Mouse (Mus musculus) intestine, embryonic 16.5 days (tissue): ENCODE results near the gene Zbtb24. TPM values are rescaled to one million over a fixed set of nuclear protein-coding genes. Genes with fewer than 3 reads are reported as not detected.
A peak's percentile ranks its signal among the peaks of the same experiment; 100 is the strongest.
"Not testable (repeated sequence)": the region's sequence is repeated elsewhere in the genome, so short reads cannot be mapped to it uniquely, and the experiment has no call there.

Experiments used
- ATAC-seq: fragments of 200-750 bp; cut with Nextera tagmentation; 2 replicates; pipeline ENCODE4 v1.8.0; 2017; ENCODE audit warnings: moderate TSS enrichment, moderate library complexity
- H3K27ac ChIP-seq: fragments of 300-500 bp; sonication (generic); 2 replicates; pipeline ENCODE4 v1.5.1; 2014; ENCODE audit warnings: mild to moderate bottlenecking, low read length
- H3K27me3 ChIP-seq: fragments of 300-500 bp; sonication (generic); replicated peaks from 2 replicates; pipeline ENCODE4 v1.6.1; 2014; ENCODE audit warnings: low read length, control low read depth, mixed read lengths; ENCODE audit not compliant: control insufficient read depth, insufficient read depth
- H3K36me3 ChIP-seq: fragments of 300-500 bp; sonication (generic); 2 replicates; pipeline ENCODE4 v1.6.1; 2014; ENCODE audit warnings: low read length, control low read depth; ENCODE audit not compliant: control insufficient read depth, insufficient read depth
- H3K4me1 ChIP-seq: fragments of 300-500 bp; sonication (generic); 2 replicates; pipeline ENCODE4 v1.6.1; 2014; ENCODE audit warnings: low read length, control low read depth, mixed read lengths; ENCODE audit not compliant: control insufficient read depth, insufficient read depth
- H3K4me2 ChIP-seq: fragments of 300-500 bp; sonication (generic); 2 replicates; pipeline ENCODE4 v1.6.1; 2014; ENCODE audit warnings: low read depth, low read length, control low read depth
- H3K4me3 ChIP-seq: fragments of 300-500 bp; sonication (generic); 2 replicates; pipeline ENCODE4 v1.5.1; 2014; ENCODE audit warnings: mild to moderate bottlenecking, low read length
- H3K9ac ChIP-seq: fragments of 300-500 bp; sonication (generic); 2 replicates; pipeline ENCODE4 v1.6.1; 2014; ENCODE audit warnings: low read depth, low read length
- H3K9me3 ChIP-seq: fragments of 300-500 bp; sonication (generic); 2 replicates; pipeline ENCODE4 v1.6.1; 2016; ENCODE audit warnings: low read length, control low read depth; ENCODE audit not compliant: control insufficient read depth
- WGBS: fragments of 180-500 bp; shearing (Covaris S2); extraction: QIAGEN DNeasy Blood & Tissue Kit; methylation state at CpG from one replicate; pipeline ENCODE4 v1.1.7; 2014; 5-methylcytosine and 5-hydroxymethylcytosine counted together
- polyA plus RNA-seq: library from polyadenylated mRNA; unstranded; fragments of >200 nt; fragmentation: Nextera tagmentation; extraction: Ambion mirVana; gene quantifications from 2 replicates; pipeline ENCODE4 v1.2.1, GENCODE M21; 2015

Zbtb24 gene
- polyA plus RNA-seq, 1 experiment from 2014 or later, result 15.4 TPM

- peaks cover 18% of the 10 kb centered on the region; the same call in 1 of the 2 replicates for H3K4me1 ChIP-seq
- H3K36me3 ChIP-seq, result peaks cover 14% of the 10 kb centered on the region
- no peak for ATAC-seq
- H3K27ac ChIP-seq, result no peak overlapping the region
- no peak overlapping the region for H3K9ac ChIP-seq
- H3K4me2 ChIP-seq, result no peak overlapping the region
- H3K9me3 ChIP-seq, result no peaks in the 10 kb centered on the region
- WGBS, result 77% methylated on average over 14 of the region's 14 CpGs
- no peaks in the 10 kb centered on the region for H3K27me3 ChIP-seq
- H3K4me3 ChIP-seq, result no peak overlapping the region
Measured at GRCm38 (mm10) chr10:41486506-41487170, 36.5 kb downstream of the Zbtb24 start.

- peak; percentile 9; the same call in 1 of the 2 replicates for ATAC-seq
- 27% methylated on average over 7 of the region's 7 CpGs for WGBS
- Histone ChIP-seq H3K4me3 (peak overlapping the region; percentile 74), H3K4me1 (peaks cover 18% of the 10 kb centered on the region; the same call in 1 of the 2 replicates), H3K27me3 (no peaks in the 10 kb centered on the region), H3K4me2 (peak overlapping the region; percentile 96), H3K9ac (peak overlapping the region; percentile 84), H3K36me3 (peaks cover 11% of the 10 kb centered on the region), H3K9me3 (no peaks in the 10 kb centered on the region), H3K27ac (no peak overlapping the region)
Measured at GRCm38 (mm10) chr10:41488877-41489276, 38.7 kb downstream of the Zbtb24 start.

DNA sequence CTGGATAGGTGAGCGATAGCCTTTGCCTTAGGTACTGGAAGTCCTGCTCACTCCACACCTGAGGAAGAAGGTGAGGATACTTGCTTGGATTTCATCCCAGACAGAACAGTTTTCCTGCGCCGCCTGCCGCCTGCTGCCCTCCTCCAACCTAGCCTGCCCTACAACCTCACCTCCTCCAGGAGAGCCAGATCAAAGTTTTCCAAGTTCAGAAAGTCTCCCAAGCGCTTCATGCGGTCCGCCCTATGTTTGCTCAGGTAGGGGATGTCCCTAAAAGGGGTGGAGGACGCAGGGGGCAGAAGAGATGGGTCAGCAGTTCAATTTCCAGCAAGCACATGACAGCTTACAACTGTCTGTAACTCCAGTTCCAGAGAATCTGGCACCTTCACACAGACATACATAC, 39.1 kb downstream of the Zbtb24 start:
- peak; percentile 45 for ATAC-seq
- Histone ChIP-seq H3K36me3 (peaks cover 11% of the 10 kb centered on the region), H3K9me3 (no peaks in the 10 kb centered on the region), H3K4me3 (peak overlapping the region; percentile 74), H3K4me2 (peak overlapping the region; percentile 96), H3K9ac (peak overlapping the region; percentile 84), H3K27me3 (no peaks in the 10 kb centered on the region), H3K4me1 (peaks cover 18% of the 10 kb centered on the region; the same call in 1 of the 2 replicates), H3K27ac (peak overlapping the region; percentile 78)
- WGBS, result 19% methylated on average over 8 of the region's 8 CpGs

- peaks cover 18% of the 10 kb centered on the region; the same call in 1 of the 2 replicates for H3K4me1 ChIP-seq
- peak within 1 kb of the TSS; percentile 84 for H3K9ac ChIP-seq
- no peaks in the 10 kb centered on the region for H3K27me3 ChIP-seq
- 1% methylated on average over 50 of the region's 50 CpGs for WGBS
- peak; percentile 93 for ATAC-seq
- H3K27ac ChIP-seq, result peak within 1 kb of the TSS; percentile 78
- peaks cover 11% of the 10 kb centered on the region for H3K36me3 ChIP-seq
- peak within 1 kb of the TSS; percentile 96 for H3K4me2 ChIP-seq
- H3K4me3 ChIP-seq, result peak within 1 kb of the TSS; percentile 74
- no peaks in the 10 kb centered on the region for H3K9me3 ChIP-seq
Measured at GRCm38 (mm10) chr10:41489708-41490517, 39.7 kb downstream of the Zbtb24 start, which contains the start of the genes Smpd2 and Ppil6. Gene Smpd2 (minus strand): TSS chr10:41490369. Gene Ppil6 (plus strand): TSS chr10:41490439.

DNA sequence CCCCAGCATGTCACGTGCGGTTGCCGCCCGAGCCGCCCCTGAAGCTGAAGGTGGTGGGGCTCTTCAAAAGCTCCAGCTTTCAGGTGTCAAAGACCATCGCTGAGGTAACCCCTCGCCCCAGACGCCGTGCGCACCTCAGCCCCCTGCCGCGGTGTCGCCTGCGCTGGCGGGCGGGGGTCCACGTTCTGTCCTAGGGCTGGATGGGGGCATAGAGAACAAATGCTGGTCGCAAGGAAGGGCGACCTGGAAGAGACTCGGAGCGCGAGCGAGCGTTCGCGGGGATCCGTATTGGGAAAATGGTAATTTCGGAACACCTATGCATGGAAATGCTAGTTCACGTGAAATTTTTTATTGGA, 40.3 kb downstream of the Zbtb24 start:
- peaks cover 18% of the 10 kb centered on the region; the same call in 1 of the 2 replicates for H3K4me1 ChIP-seq
- no peaks in the 10 kb centered on the region for H3K27me3 ChIP-seq
- ATAC-seq, result no peak; the same call in 1 of the 2 replicates
- under 1% methylated on average over 29 of the region's 29 CpGs for WGBS
- no peak overlapping the region for H3K27ac ChIP-seq
- peak overlapping the region; percentile 96 for H3K4me2 ChIP-seq
- peaks cover 11% of the 10 kb centered on the region for H3K36me3 ChIP-seq
- H3K9ac ChIP-seq, result peak overlapping the region; percentile 84
- H3K4me3 ChIP-seq, result peak overlapping the region; percentile 74
- no peaks in the 10 kb centered on the region for H3K9me3 ChIP-seq

DNA sequence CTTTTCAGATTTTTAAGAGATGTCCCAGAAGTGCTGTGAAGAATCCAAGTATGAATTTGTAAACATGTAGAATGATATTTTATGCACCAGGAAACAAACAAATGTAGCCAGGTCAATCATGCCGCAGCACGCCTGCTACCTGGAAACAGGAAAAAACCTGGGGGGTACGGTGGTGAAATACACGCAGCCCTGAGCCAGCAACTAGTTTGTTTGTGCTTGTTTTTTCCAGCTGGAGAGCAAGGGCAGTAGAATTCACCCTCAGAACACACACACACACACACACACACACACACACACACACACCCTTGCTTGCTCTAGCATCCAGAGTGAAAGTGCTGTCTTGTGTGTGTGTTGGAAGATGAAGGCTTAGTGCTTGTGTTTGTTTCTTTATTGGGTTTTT, 40.9 kb downstream of the Zbtb24 start:
- no peaks in the 10 kb centered on the region for H3K9me3 ChIP-seq
- WGBS, result 53% methylated on average over 4 of the region's 4 CpGs
- H3K27me3 ChIP-seq, result no peaks in the 10 kb centered on the region
- ATAC-seq, result no peak
- no peak overlapping the region for H3K27ac ChIP-seq
- peaks cover 18% of the 10 kb centered on the region; the same call in 1 of the 2 replicates for H3K4me1 ChIP-seq
- no peak overlapping the region for H3K4me3 ChIP-seq
- H3K4me2 ChIP-seq, result no peak overlapping the region
- H3K9ac ChIP-seq, result no peak overlapping the region
- H3K36me3 ChIP-seq, result peaks cover 11% of the 10 kb centered on the region

- Histone ChIP-seq H3K9me3 (no peaks in the 10 kb centered on the region), H3K4me1 (no peaks in the 10 kb centered on the region), H3K4me3 (no peak overlapping the region), H3K27ac (no peak overlapping the region), H3K27me3 (no peaks in the 10 kb centered on the region), H3K9ac (no peak overlapping the region), H3K36me3 (no peaks in the 10 kb centered on the region), H3K4me2 (no peak overlapping the region)
- WGBS, result 60% methylated on average over 4 of the region's 4 CpGs
- ATAC-seq, result no peak
Measured at GRCm38 (mm10) chr10:41500941-41501340, 50.8 kb downstream of the Zbtb24 start.

DNA sequence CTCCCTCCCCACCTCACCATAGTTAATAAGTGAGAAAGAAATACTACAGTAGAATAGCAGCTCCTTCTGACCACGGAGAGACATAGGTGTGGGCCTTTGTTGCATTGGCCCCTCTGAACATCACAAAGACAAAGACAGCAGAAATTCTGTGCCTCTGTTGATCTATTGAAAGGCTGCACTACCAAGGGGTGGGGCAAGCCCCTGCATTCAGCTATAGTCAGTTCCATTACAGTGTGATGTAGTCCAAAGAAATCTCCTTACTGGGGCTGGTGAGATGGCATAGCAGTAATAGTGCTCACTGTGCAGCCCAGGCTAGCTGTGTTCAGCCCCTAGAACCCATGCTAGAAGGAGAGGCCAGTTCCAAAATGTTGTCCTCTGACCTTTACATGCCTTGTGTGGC, 54.8 kb downstream of the Zbtb24 start:
- 100% methylated on average over 1 of the region's 1 CpGs for WGBS
- ATAC-seq, result no peak
- Histone ChIP-seq H3K4me3 (no peak overlapping the region), H3K36me3 (no peaks in the 10 kb centered on the region), H3K27me3 (no peaks in the 10 kb centered on the region), H3K27ac (no peak overlapping the region), H3K9me3 (no peaks in the 10 kb centered on the region), H3K4me1 (no peaks in the 10 kb centered on the region), H3K9ac (no peak overlapping the region), H3K4me2 (no peak overlapping the region)

- not testable (repeated sequence) for H3K4me3 ChIP-seq, H3K4me2 ChIP-seq, H3K27me3 ChIP-seq, H3K9me3 ChIP-seq, H3K4me1 ChIP-seq, H3K27ac ChIP-seq, H3K36me3 ChIP-seq, H3K9ac ChIP-seq
- WGBS, result 6% methylated on average over 3 of the region's 3 CpGs
- peak; percentile 64 for ATAC-seq
Measured at GRCm38 (mm10) chr10:41505446-41505845, 55.3 kb downstream of the Zbtb24 start.
